19 mouse cellular contexts compared by ENCODE assay signal in genomic region chr4:45207444-45207843, GRCm38 (mm10). TPM values are rescaled to one million over a fixed set of nuclear protein-coding genes. Genes with fewer than 3 reads are reported as not detected.
"Had no signal": no experiment of that assay in that cellular context is flagged by ENCODE, and none has a peak within 500 bp of the region (broad histone marks: within the 10 kb centered on the region; RNA-seq: fewer than 3 reads in every experiment).

No protein-coding gene starts in this region.

- H3K36me3 ChIP-seq: midbrain, embryonic 12.5 days; midbrain, embryonic 15.5 days; neural tube, embryonic 13.5 days; neural tube, embryonic 15.5 days; stomach, embryonic 15.5 days had no signal

- ATAC-seq: midbrain, embryonic 15.5 days had no signal

- H3K4me2 ChIP-seq: lung, embryonic 14.5 days; midbrain, embryonic 12.5 days; midbrain, embryonic 15.5 days; neural tube, embryonic 13.5 days; neural tube, embryonic 15.5 days; stomach, embryonic 15.5 days had no signal

- DNase-seq: lung, adult 18-20 months; lung, embryonic 14.5 days; lung, postnatal 10 days; lung, postnatal 4 days; retina, postnatal 1 day; right cerebral cortex, adult 18-20 months; right cerebral cortex, postnatal 25 days; right cerebral cortex, postnatal 4 days; thymus, adult 2 months; thymus, postnatal 25 days; thymus, postnatal 4 days had no signal

- H3K9ac ChIP-seq: lung, embryonic 14.5 days; midbrain, embryonic 12.5 days; midbrain, embryonic 15.5 days; neural tube, embryonic 13.5 days; neural tube, embryonic 15.5 days; stomach, embryonic 15.5 days had no signal

- H3K4me1 ChIP-seq: stomach, embryonic 15.5 days had no signal

- H3K27me3 ChIP-seq: midbrain, embryonic 12.5 days; midbrain, embryonic 15.5 days; neural tube, embryonic 13.5 days; neural tube, embryonic 15.5 days; stomach, embryonic 15.5 days had no signal

- H3K27ac ChIP-seq: midbrain, embryonic 12.5 days; midbrain, embryonic 15.5 days; neural tube, embryonic 13.5 days; neural tube, embryonic 15.5 days; stomach, embryonic 15.5 days; stomach, postnatal 0 days had no signal

- H3K9me3 ChIP-seq: midbrain, embryonic 12.5 days; midbrain, embryonic 15.5 days; neural tube, embryonic 13.5 days; neural tube, embryonic 15.5 days; stomach, embryonic 15.5 days had no signal

- H3K4me3 ChIP-seq: midbrain, embryonic 12.5 days; midbrain, embryonic 15.5 days; neural tube, embryonic 13.5 days; neural tube, embryonic 15.5 days; stomach, embryonic 15.5 days had no signal

RNA-seq across cellular contexts. Expression of gene Frmpd1, which starts 22.8 kb away (rescaled TPM):
- total RNA-seq: megakaryocyte, adult 5-6 weeks; monocyte, adult 5-6 weeks had no signal
